Mouse (Mus musculus): ENCODE results near the gene Traf3ip3.

The Traf3ip3 gene

DNA sequence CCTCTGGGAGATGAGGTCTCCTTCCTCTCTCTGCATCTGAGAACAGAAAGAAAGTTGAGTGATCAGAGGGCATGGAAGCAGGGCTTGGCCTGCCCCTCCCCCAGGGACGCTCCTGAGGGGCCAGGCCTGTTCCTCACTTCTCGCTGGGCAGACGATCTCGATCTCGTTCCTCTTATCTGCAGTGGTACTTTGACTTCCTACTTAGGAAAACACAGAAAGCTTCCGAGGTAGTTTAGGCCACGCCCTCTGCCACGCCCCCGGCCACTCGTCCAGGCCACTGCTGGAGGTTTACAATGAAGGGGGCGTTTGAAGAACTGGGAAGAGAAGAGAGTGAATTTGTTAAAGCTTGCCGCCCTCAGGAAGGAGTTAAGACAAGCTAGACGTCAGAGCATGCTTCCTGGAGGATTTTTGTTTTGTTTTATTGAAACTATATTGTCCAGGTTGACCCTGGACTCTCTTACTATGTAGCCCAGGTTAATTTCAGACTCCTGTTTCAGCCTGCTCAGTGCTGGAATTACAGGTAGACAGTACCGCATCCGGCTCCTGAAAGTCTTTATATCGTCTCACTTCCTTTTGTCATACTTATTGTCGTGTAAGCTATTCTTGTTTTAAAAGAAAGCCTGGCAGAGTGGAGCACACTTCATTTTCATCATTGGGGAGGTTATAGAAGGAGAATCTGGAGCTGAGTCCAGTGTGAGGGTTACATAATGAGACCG, 41.0 kb downstream of the Traf3ip3 start:
- DNase-seq (ENCODE audit: low read depth, low spot score): peak; percentile 20

DNA sequence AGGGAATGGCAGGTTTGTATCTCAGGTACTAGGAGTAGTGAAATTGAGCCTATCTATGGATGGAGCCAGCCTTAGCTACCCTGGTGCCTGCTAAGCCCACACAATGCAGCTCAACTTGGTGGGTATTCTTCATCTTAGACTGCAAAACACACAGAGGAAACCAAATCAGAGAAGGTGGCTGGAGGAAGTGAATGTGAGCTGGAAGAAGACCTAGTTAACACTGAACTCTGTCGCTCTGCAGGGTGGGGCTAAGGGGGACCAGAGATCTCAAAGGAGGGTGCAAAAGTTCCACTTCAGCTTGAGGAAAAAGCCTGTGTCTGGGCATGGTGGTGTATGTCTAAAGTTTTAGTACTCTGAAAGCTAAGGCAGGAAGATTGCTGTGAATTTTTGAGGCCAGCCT, 41.9 kb downstream of the Traf3ip3 start:
- DNase-seq (ENCODE audit: low read depth, low spot score): no peak

GRCm38 (mm10) chr1:193159163-193159562, 42.3 kb downstream of the Traf3ip3 start:
- no peak for DNase-seq (ENCODE audit: low read depth, low spot score)

GRCm38 (mm10) chr1:193157111-193157492, 44.4 kb downstream of the Traf3ip3 start:
- DNase-seq (ENCODE audit: low read depth, low spot score): no peak

- DNase-seq (ENCODE audit: low read depth, low spot score): no peak
Observed at GRCm38 (mm10) chr1:193156316-193157110, 45.0 kb downstream of the Traf3ip3 start.

GRCm38 (mm10) chr1:193153561-193153960, 47.9 kb downstream of the Traf3ip3 start:
- DNase-seq (ENCODE audit: low read depth, low spot score): no peak

DNA sequence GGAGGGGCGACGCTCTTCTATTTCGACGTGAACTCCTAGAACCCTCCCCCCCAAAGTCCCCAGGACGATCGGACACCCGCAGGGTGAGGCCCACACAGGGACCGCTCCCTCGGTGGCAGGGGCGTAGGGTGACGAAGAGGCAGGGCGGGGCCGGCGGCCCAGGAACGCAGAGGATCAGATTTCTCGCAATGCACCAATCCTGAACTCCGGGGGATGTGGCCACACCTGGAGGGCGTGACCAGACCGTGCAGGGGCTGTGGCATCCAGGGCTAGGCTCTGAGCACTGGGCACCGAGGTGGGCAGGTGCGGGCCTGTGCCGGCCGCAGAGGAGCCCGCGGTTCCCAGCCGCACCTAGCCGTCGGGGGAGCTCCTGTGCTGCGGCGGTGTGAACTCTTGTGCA, 48.6 kb downstream of the Traf3ip3 start, which contains the start of gene Irf6:
TSS of gene Irf6 (plus strand) at position 240 of the 400 bp plus-strand sequence.
- DNase-seq (ENCODE audit: low read depth, low spot score): peak; percentile 63

DNA sequence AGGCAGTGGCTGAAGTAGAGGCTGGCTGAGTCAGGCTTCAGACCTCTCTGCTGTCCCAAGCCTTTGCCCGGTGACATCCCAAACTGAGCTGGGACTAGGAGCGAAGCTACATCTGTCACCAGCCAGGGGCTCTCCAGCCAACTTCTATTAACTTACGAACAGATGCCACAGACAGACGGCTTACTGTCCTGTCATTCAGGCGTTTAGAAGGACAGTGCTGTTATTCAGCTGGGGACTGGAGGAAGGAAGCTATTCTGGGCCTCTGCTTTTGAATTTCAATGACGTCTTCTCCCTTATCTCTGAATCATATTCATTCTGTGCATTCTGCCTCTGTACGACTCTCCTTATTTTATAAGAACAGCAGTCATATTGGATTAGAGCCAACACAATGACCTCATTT, 50.4 kb downstream of the Traf3ip3 start:
- DNase-seq (ENCODE audit: low read depth, low spot score): no peak

GRCm38 (mm10) chr1:193149231-193149630, 52.3 kb downstream of the Traf3ip3 start:
- no peak for DNase-seq (ENCODE audit: low read depth, low spot score)

DNA sequence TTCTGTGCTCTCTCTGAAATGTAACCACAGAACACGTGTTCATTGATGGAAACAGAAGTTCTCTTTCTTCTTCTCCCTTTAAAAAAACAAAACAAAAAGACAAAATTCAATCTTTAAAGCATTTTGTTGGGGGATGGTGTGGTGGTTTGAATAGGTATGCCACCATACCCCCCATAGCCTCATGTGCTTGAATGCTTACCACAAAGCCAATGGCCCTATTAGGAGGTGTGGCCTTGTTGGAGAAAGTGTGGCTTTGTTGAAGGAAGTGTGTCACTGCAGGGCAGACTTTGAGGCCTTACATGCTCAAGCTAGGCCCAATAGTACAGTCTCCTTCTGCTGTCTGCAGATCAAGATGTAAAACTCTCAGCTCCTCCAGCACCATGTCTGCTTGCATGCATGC, 55.1 kb downstream of the Traf3ip3 start:
- no peak for DNase-seq (ENCODE audit: low read depth, low spot score)

DNA sequence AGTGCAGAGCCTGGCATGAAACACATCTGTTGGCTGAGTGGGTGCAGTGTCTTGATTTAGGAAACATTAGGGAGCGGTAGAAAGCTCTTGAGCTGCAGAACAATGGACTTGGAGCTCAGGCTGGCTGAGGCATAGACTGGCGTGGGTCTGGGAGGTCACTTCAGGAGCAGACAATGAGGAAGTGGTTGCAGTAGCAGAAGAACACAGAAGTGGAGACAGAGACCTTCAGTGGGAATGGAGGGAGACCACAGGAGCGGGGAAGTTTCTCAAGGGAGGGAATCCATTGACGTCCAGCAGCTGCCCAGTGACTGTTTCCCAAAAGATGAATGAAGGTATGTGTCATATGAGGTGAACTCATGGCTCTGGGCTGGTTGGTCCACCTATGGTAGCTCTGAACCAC, 56.4 kb downstream of the Traf3ip3 start:
- DNase-seq (ENCODE audit: low read depth, low spot score): no peak

- no peak for DNase-seq (ENCODE audit: low read depth, low spot score)
Observed at GRCm38 (mm10) chr1:193144516-193144915, 57.0 kb downstream of the Traf3ip3 start.

DNA sequence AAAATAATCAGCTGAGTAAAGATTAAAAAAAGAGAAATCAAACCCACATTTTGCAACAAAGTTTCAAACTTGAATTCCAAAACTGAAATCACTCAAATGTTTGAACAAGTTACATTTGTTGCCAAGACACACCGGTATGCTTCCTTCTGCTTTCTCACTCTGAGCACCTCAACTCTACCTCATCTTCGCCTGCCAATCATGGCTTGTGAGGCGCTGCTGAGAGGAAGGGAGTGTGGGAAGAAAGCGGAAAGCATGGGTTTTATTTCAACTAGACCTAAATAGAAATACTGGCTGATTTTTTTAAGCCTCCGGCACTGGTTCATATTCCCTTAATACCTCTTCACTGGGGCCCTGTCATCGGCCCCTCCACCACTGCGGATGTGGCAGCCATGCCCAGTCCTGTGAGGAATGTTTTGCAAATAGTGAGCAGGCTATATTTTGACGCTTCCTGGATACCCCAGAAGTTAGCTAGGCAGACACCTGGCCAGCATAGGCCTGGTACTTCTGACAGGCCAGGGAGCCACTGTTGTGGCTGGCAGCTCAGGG, 58.9 kb downstream of the Traf3ip3 start:
- DNase-seq (ENCODE audit: low read depth, low spot score): no peak

- peak; percentile 46 for DNase-seq (ENCODE audit: low read depth, low spot score)
Observed at GRCm38 (mm10) chr1:193141118-193141517, 60.4 kb downstream of the Traf3ip3 start.

GRCm38 (mm10) chr1:193138669-193139068, 62.8 kb downstream of the Traf3ip3 start:
- no peak for DNase-seq (ENCODE audit: low read depth, low spot score)

DNA sequence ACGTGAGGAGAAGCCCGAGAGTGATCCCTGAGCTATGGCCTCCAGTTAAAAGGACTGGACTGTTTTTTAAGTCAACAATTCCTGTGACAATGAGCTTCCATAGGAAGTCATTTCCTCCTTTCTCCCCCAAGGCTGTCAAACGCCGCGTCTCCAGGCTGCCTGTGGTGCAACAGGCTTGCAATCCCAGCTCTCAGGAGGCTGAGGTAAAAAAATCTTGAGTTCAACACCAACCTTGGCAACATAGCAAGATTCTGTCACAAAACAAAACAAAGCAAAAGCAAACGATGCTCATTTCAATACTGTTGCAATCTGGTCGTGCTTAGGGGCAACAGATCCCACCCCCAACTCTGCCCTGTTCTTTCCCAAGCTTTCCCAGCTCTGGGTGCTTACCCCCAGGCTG, 63.4 kb downstream of the Traf3ip3 start:
- no peak for DNase-seq (ENCODE audit: low read depth, low spot score)

GRCm38 (mm10) chr1:193133726-193134125, 67.8 kb downstream of the Traf3ip3 start:
- DNase-seq (ENCODE audit: low read depth, low spot score): no peak

DNA sequence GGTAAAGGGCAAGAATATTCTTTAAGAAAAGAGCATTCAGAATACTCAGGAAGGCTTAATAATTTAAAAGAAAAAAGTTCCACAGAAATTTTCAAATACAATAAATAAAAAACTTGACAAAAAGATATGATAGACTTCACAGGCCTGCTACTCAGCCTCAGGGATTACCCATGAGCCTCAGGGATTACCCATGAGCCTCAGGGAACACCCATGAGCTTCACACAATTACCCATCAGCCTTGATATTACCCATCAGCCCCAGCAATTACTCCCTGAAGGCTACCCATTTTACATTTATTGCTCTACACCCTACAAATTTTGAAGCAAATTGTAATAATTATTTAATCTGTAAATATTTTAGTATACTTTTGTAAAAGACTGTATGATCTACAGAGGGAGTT, 69.1 kb downstream of the Traf3ip3 start:
- no peak for DNase-seq (ENCODE audit: low read depth, low spot score)

DNA sequence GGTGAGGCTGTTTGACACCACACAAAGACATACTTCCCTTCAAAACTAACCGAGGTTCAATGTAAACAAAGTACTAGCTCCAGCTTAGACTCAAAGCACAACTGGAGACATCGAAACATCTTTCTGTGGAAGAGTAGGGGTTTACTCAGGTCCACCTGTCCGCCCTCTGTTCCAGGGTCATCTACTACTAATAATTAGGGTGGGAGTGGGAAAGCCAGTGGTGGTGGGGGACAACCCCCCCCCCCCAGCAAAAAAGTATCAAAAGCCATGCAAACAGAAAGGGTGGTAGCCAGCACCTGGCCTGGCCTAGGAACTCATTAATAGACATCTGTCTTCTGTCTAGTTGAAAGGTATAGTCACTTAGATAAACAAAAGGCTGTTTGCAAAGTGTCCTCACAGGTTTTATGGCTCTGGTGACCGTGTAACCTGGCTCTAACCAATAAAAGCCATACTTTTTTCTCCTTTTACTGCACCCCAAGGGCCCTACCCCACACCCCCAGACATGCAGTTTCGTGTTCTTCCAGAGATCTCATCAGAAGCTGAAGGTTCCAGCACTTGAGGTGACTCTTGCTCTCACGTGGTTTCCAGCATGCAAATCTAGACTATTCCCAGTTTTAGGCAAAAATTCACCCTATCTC, 70.1 kb downstream of the Traf3ip3 start:
- DNase-seq (ENCODE audit: low read depth, low spot score): no peak

- DNase-seq (ENCODE audit: low read depth, low spot score): no peak
Observed at GRCm38 (mm10) chr1:193130839-193131238, 70.7 kb downstream of the Traf3ip3 start.

- no peak for DNase-seq (ENCODE audit: low read depth, low spot score)
Observed at GRCm38 (mm10) chr1:193130456-193130825, 71.1 kb downstream of the Traf3ip3 start.

GRCm38 (mm10) chr1:193129786-193130455, 71.6 kb downstream of the Traf3ip3 start, which contains the start of gene Diexf:
Gene Diexf, minus strand, starts transcription at chr1:193130272.
- peak; percentile 99 for DNase-seq (ENCODE audit: low read depth, low spot score)

All from forelimb bud, embryonic 11.5 days (tissue).